Mouse (Mus musculus) layer of hippocampus, adult 2 months (tissue): ENCODE results near the gene Cpeb3. TPM values are rescaled to one million over a fixed set of nuclear protein-coding genes. Genes with fewer than 3 reads are reported as not detected.
"Not testable (repeated sequence)": the region's sequence is repeated elsewhere in the genome, so short reads cannot be mapped to it uniquely, and the experiment has no call there.

Experiments used
- DNase-seq, 2 experiments: peaks; one replicate each; pipeline ENCODE4 v3.0.0; 2022; ENCODE audit warnings: low spot score in 2 of 2
- H3K27ac ChIP-seq: fragments of 200-600 bp; 2 replicates; pipeline ENCODE4 v1.8.1; 2022
- H3K4me3 ChIP-seq: fragments of 200-600 bp; 2 replicates; pipeline ENCODE4 v1.8.1; 2022; ENCODE audit warnings: mild to moderate bottlenecking
- CTCF ChIP-seq: fragments of 200-600 bp; conservative IDR thresholded peaks from 2 replicates; pipeline ENCODE4 v1.8.1; 2022; ENCODE audit warnings: antibody characterized with exemption, mild to moderate bottlenecking, moderate library complexity
- total RNA-seq, 2 experiments: library from RNA; stranded (reverse); gene quantifications; 2 replicates each; pipeline ENCODE4 v1.2.3; 2021

Cpeb3 gene
- total RNA-seq, 2 experiments from 2014 or later = 69.7 to 76.8 TPM

DNA sequence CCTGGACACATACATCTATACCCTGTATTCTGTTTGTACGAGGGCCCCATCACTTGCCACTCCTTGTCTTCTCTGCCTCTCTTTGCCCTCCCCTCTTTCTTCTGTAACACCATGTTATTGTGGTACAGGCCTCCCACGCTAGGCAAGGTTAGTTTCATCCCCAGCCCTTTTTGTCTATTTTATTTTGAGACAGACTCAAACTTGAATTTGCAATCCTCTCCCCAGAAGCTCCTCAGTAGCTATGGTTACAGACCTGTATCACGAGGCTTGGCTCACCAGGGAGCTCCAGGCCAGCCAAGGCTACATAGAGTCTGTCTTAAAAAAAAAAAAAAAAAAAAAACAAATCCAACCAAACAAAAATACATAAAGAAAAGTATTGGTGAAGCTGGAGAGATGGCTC is 123.9 kb downstream of the Cpeb3 start:
- Histone ChIP-seq H3K27ac (no peak overlapping the region; the same call in 1 of the 2 replicates), H3K4me3 (no peak overlapping the region)
- no peak for TF ChIP-seq CTCF
- no peak for DNase-seq

DNA sequence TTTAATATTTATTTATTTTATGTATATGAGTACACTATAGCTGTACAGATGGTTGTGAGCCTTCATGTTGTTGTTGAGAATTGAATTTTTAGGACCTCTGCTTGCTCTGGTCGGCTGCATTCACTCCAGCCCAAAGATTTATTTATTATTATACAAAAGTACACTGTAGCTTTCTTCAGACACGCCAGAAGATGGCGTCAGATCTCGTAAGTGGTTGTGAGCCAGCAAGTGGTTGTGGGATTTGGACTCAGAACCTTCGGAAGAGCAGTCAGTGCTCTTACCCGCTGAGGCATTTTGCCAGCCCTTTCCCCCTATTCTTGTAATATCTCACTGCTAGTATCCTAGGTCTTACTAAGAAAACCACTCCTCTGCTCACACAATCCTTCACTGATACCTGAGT is 126.9 kb downstream of the Cpeb3 start:
- Histone ChIP-seq H3K4me3 (no peak overlapping the region), H3K27ac (no peak overlapping the region)
- DNase-seq = no peak
- peak; percentile 51 for TF ChIP-seq CTCF

DNA sequence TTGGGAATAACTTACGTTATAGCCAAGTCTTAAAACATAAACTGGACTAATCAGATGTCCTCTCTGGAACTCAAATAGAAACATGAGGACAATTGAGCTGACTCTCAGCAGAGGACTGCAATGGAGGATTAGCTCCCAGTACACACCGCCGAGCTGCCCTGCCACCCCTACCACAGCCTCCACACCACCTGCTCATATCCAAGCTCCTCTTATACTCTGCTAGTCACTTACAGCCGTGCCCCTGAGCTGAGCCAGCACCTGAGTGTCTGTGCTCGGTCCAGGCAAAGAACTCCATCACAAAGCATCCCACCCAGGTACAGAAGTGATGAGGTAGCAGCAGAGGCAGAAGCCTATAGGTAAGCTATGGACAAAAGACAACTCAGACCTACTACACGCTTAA is 129.2 kb downstream of the Cpeb3 start:
- no peak for TF ChIP-seq CTCF
- DNase-seq = no peak
- no peak overlapping the region for H3K4me3 ChIP-seq
- H3K27ac ChIP-seq = peak overlapping the region; percentile 83

- no peak for DNase-seq
- no peak for TF ChIP-seq CTCF
- H3K27ac ChIP-seq = peak overlapping the region; percentile 83
- no peak overlapping the region for H3K4me3 ChIP-seq
These were observed 129.8 kb downstream of the Cpeb3 start for GRCm38 (mm10) chr19:37078571-37078970.

- H3K27ac ChIP-seq = peak overlapping the region; percentile 83
- no peak for TF ChIP-seq CTCF
- no peak for DNase-seq
- no peak overlapping the region for H3K4me3 ChIP-seq
These were observed 130.3 kb downstream of the Cpeb3 start for GRCm38 (mm10) chr19:37078064-37078463.

GRCm38 (mm10) chr19:37077258-37077657 is 131.1 kb downstream of the Cpeb3 start:
- not testable (repeated sequence) for DNase-seq, H3K4me3 ChIP-seq
- H3K27ac ChIP-seq = peak overlapping the region; percentile 83

- Histone ChIP-seq H3K4me3 (no peak overlapping the region), H3K27ac (peak overlapping the region; percentile 83; the same call in 1 of the 2 replicates)
- DNase-seq = no peak
- no peak for TF ChIP-seq CTCF
These were observed 131.8 kb downstream of the Cpeb3 start for GRCm38 (mm10) chr19:37076646-37077045.

DNA sequence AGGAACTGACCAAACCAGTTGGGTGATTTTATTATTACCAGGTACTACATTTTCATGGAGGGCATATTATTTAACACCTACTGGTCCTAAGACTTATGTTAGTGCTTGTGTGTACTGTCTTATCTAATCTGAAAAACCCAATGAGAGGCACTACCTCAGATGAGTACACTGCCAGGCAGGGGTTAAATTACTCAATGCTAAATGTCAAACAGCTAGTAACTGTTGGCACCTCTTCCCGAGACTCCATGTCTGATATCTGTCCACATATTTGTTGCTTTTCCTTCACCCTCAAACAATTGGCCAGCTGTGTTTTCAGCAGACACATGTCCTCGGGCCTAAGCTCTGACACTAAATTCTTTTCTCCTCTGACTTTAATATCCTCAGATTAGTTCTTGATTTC is 132.3 kb downstream of the Cpeb3 start:
- no peak overlapping the region for H3K4me3 ChIP-seq
- H3K27ac ChIP-seq = peak overlapping the region; percentile 83
- no peak for DNase-seq
- TF ChIP-seq CTCF = no peak

DNA sequence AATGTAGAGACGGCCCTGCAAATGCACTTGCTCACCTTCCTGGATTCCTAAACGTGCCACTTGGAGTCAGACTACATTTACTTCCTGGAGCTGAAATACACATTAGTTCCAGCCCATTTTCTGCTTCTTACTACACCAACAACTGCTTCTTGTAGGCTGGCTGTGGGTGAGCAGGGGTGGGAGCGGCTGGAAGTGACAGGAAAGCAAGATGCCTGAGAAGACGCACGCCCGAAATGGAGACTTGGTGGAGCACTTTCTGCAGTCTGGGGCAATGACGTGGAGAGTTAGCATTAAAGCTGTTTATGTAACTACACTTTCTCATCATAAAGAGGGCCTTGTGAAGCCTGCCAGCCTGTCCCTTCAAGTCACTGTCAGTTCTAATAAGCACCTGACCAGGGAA is 132.7 kb downstream of the Cpeb3 start:
- Histone ChIP-seq H3K27ac (peak overlapping the region; percentile 83), H3K4me3 (no peak overlapping the region)
- no peak for TF ChIP-seq CTCF
- no peak for DNase-seq

DNA sequence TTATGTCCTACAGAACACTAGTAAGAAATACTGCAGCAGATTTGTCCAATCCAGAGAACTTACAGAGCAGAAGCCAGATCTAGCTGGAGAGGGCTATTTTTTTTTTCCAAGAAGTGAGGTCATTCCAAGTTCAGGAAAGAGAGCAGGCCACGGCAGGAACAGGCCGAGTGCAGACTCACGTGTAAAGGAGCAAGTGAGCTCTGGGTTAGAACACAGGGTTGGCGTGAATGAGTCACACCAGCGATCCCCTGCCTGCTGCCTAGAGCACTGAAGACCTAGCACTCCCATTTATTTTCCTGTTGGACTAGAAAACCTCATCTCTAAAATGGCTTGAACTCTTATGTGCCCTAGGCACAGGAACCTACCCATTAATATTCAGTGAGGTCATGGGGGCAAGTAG is 133.7 kb downstream of the Cpeb3 start:
- no peak for DNase-seq
- no peak for TF ChIP-seq CTCF
- Histone ChIP-seq H3K27ac (peak overlapping the region; percentile 83; the same call in 1 of the 2 replicates), H3K4me3 (no peak overlapping the region)

DNA sequence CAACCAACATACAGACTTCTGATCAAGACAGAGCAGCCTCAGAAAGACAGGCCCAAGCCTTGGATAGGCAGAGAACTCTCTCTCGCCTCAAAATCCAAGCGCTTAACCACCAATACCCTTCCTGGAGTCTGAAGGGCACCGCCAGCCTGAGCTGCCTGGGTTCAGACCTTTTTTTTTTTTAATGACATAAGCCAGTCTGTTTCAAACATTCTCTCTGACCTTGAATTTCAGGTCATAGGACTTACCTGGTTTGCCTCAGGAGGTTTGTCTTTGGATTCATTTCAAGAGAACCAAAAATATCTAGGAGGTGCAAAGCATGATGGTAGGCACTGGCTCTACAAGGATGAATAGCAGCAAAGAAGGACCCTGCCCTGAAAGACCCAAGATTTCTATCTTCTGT is 134.1 kb downstream of the Cpeb3 start:
- TF ChIP-seq CTCF = no peak
- DNase-seq = no peak
- Histone ChIP-seq H3K4me3 (no peak overlapping the region), H3K27ac (peak overlapping the region; percentile 83)

- TF ChIP-seq CTCF = no peak
- peak in 1 of 2 experiments; percentile 46 for DNase-seq
- H3K27ac ChIP-seq = peak overlapping the region; percentile 83
- no peak overlapping the region for H3K4me3 ChIP-seq
These were observed 135.4 kb downstream of the Cpeb3 start for GRCm38 (mm10) chr19:37072871-37073629.

GRCm38 (mm10) chr19:37069243-37069642 is 139.2 kb downstream of the Cpeb3 start:
- peak; percentile 47 for TF ChIP-seq CTCF
- Histone ChIP-seq H3K27ac (no peak overlapping the region), H3K4me3 (no peak overlapping the region)
- no peak for DNase-seq

DNA sequence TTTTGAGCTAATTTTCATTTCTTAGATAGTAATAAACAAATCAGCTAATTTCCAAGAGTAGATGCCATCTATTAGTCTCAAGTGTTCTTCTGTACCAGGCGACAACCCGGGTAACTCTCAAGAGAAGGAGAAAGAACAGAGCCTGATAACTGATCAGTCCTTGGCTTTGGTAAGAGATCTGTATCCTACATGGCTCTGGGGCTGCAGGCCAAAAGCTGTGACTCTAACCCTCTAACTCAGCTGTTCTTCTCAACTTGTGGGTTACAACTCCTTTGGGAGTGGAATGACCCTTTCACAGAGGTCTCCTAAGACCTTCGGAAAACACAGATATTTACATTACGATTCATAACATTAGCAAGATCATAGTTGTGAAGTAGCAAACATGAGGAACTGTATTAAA is 148.3 kb downstream of the Cpeb3 start:
- no peak overlapping the region for H3K4me3 ChIP-seq
- DNase-seq = no peak
- peak overlapping the region; percentile 68 for H3K27ac ChIP-seq
- no peak for TF ChIP-seq CTCF
